Mouse (Mus musculus) heart, adult 2 months (tissue): ENCODE measurements around the gene Stx8. TPM values are rescaled to one million over a fixed set of nuclear protein-coding genes. Genes with fewer than 3 reads are reported as not detected.

Source experiments
- DNase-seq, 2 experiments: peaks; one replicate each; pipeline ENCODE4 v3.0.0; 2021
- H3K27ac ChIP-seq: fragments of 200-600 bp; 2 replicates; pipeline ENCODE4 v1.8.1; 2022
- H3K27me3 ChIP-seq: fragments of 200-500 bp; 2 replicates; pipeline ENCODE4 v1.6.1; 2012; ENCODE audit warnings: mild to moderate bottlenecking, low read length, inconsistent platforms, mixed read lengths; ENCODE audit not compliant: control insufficient read depth, insufficient read depth
- H3K36me3 ChIP-seq: fragments of 200-500 bp; 2 replicates; pipeline ENCODE4 v1.6.1; 2012; ENCODE audit warnings: low read length, inconsistent platforms; ENCODE audit not compliant: control insufficient read depth, insufficient read depth
- H3K4me1 ChIP-seq: fragments of 200-500 bp; 2 replicates; pipeline ENCODE4 v1.6.1; 2011; ENCODE audit warnings: low read length; ENCODE audit not compliant: control insufficient read depth, insufficient read depth
- H3K4me3 ChIP-seq: fragments of 200-600 bp; 2 replicates; pipeline ENCODE4 v1.8.1; 2022
- H3K79me2 ChIP-seq: fragments of 200-500 bp; replicated peaks from 2 replicates; pipeline ENCODE4 v1.6.1; 2012; ENCODE audit warnings: mild to moderate bottlenecking, inconsistent platforms, low read length, moderate library complexity, mixed read lengths; ENCODE audit not compliant: control insufficient read depth, insufficient read depth
- H3K9ac ChIP-seq: fragments of 200-500 bp; 2 replicates; pipeline ENCODE4 v1.6.1; 2012; ENCODE audit warnings: low read depth, mild to moderate bottlenecking, control low read depth, inconsistent platforms, low read length, mixed read lengths
- CTCF ChIP-seq: fragments of 200-600 bp; IDR thresholded peaks from 2 replicates; pipeline ENCODE4 v1.8.1; 2022; ENCODE audit warnings: antibody characterized with exemption, mild to moderate bottlenecking, moderate library complexity
- EP300 ChIP-seq: fragments of 200-500 bp; IDR thresholded peaks from 2 replicates; pipeline ENCODE4 v1.6.1; 2011; ENCODE audit warnings: low read depth, low read length, control low read depth; ENCODE audit not compliant: insufficient read depth
- POLR2A ChIP-seq: fragments of 200-500 bp; IDR thresholded peaks from 2 replicates; pipeline ENCODE4 v1.6.1; 2011; ENCODE audit warnings: mild to moderate bottlenecking, low read depth, low read length, control low read depth; ENCODE audit not compliant: insufficient read depth
- WGBS: fragments of 180-500 bp; shearing (Covaris S2); methylation state at CpG from one replicate; pipeline ENCODE4 v1.1.7; 2018; 5-methylcytosine and 5-hydroxymethylcytosine counted together
- intact Hi-C: fragments of 180-260 bp; cut with DNase I; formaldehyde crosslinking; loops from one replicate; pipeline ENCODE4 v1.15.1; 2025
- polyA plus RNA-seq: library from polyadenylated mRNA; depleted of rRNA; stranded (reverse); fragments of >200 nt; gene quantifications from 2 replicates; pipeline ENCODE4 v1.2.3, GENCODE M21; 2012
- total RNA-seq, 2 experiments: library from RNA; stranded (reverse); gene quantifications; 2 replicates each; pipeline ENCODE4 v1.2.3; 2021

Stx8 gene
- total and polyA plus RNA-seq, 3 experiments: 6.7 to 29.1 (median 22.6) TPM

DNA sequence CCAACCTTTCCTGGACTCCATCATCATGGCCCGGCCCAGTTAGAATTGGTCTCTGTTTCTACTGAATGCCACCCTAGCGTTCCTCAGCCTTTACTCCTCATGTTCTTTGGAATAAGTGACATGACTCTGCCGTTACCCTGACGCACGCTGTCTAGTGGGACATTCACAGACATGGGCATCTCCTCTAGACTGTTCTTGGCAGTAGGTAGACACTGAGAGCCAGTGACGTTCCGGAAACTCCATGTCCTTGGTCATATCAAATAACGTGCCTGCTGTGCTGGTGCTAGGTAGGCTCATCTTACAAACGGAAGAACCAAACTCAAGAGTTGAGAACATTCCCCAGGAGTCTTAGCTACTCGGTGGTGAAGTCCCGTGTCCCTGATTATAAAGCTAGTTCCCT lies 231.5 kb downstream of the Stx8 start:
- Histone ChIP-seq H3K27me3 (no peaks in the 10 kb centered on the region), H3K36me3 (no peaks in the 10 kb centered on the region), H3K4me3 (no peak overlapping the region), H3K9ac (no peak overlapping the region), H3K4me1 (peaks cover 33% of the 10 kb centered on the region), H3K79me2 (no peaks in the 10 kb centered on the region), H3K27ac (no peak overlapping the region)
- intact Hi-C loops: loop anchor here (5.0 kb wide), 1 partner anchor 190 kb away; no protein-coding TSS in a partner anchor
- DNase-seq: no peak
- TF ChIP-seq EP300 (no peak), POLR2A (no peak), CTCF (no peak)
- WGBS: 82% methylated on average over 11 of the region's 11 CpGs

GRCm38 (mm10) chr11:68198696-68199095 lies 232.7 kb downstream of the Stx8 start:
- H3K27ac ChIP-seq: no peak overlapping the region

GRCm38 (mm10) chr11:68199103-68199502 lies 233.1 kb downstream of the Stx8 start:
- intact Hi-C loops: loop anchor here (5.0 kb wide), 1 partner anchor 192 kb away; no protein-coding TSS in a partner anchor
- Histone ChIP-seq H3K27me3 (no peaks in the 10 kb centered on the region), H3K4me1 (peaks cover 31% of the 10 kb centered on the region), H3K36me3 (no peaks in the 10 kb centered on the region), H3K4me3 (no peak overlapping the region), H3K9ac (no peak overlapping the region), H3K79me2 (no peaks in the 10 kb centered on the region), H3K27ac (no peak overlapping the region)
- TF ChIP-seq POLR2A (no peak), CTCF (no peak), EP300 (no peak)
- DNase-seq: no peak
- WGBS: 88% methylated on average over 8 of the region's 8 CpGs

More at GRCm38 (mm10) chr11:68198696-68199095, 232.7 kb downstream of the Stx8 start:
- Histone ChIP-seq H3K27me3 (no peaks in the 10 kb centered on the region), H3K9ac (no peak overlapping the region), H3K4me3 (no peak overlapping the region), H3K79me2 (no peaks in the 10 kb centered on the region), H3K36me3 (no peaks in the 10 kb centered on the region), H3K4me1 (peaks cover 32% of the 10 kb centered on the region)
- WGBS: 79% methylated on average over 10 of the region's 10 CpGs
- DNase-seq: no peak
- TF ChIP-seq POLR2A (no peak), CTCF (no peak), EP300 (no peak)
- intact Hi-C loops: loop anchor here (5.0 kb wide), 1 partner anchor 191 kb away; no protein-coding TSS in a partner anchor

DNA sequence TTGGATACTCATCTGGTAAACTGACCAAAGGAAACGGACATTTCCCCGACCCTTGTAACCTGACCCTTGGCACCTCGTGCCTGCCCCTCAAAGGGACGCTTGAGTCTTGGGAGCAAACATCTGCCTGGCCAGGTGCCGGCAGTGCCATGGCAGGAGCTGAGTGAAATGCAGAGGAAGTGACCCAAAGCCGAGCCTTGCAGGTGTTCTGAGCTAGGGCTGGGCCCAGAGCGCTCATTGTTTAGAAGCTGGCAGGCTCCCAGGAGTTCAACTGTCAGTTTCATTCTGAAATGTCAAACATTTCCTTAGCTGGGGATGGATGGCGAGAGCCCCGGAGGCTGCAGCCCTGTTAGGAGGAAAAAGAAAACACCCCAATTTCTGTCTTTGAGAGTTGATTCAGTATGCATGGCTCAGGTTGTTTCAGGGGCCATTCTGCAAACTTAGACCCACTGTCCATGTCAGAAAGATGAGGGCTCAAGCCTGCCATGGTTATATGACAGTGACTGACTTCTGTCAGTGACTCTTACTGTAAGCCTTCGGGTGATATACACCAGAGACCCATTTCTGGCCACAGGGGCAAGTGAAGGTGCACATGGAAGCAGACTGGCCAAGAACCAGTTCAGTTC lies 233.9 kb downstream of the Stx8 start:
- H3K36me3 ChIP-seq: no peaks in the 10 kb centered on the region
- DNase-seq: peak in 1 of 2 experiments; percentile 48
- 44% methylated on average over 10 of the region's 10 CpGs for WGBS
- H3K4me1 ChIP-seq: peaks cover 24% of the 10 kb centered on the region
- TF ChIP-seq EP300 (no peak), POLR2A (no peak), CTCF (no peak)
- H3K4me3 ChIP-seq: no peak overlapping the region
- no peak overlapping the region for H3K27ac ChIP-seq
- intact Hi-C loops: loop anchor here (5.0 kb wide), 1 partner anchor 193 kb away; no protein-coding TSS in a partner anchor
- no peaks in the 10 kb centered on the region for H3K79me2 ChIP-seq
- no peaks in the 10 kb centered on the region for H3K27me3 ChIP-seq
- H3K9ac ChIP-seq: no peak overlapping the region

DNA sequence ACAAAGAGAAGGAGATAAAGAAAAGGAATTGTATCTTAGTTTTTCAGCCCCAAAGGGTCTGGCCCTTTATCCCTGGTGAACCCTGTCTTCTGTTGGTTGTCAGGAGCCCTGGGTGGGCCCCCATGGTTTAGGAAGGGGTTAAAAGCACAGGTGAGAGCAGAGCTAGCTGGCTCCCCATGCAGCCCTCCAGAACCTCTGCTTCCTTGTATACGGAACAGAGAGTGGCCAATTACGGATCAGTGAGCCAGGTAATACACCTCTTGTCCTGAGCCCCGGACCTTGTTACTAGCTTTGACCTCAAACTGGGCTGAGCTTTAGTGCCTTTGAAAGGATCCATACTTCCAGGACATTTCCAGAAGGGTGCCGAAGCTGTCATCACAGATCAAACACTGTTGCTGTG lies 234.5 kb downstream of the Stx8 start:
- no peak overlapping the region for H3K27ac ChIP-seq

DNA sequence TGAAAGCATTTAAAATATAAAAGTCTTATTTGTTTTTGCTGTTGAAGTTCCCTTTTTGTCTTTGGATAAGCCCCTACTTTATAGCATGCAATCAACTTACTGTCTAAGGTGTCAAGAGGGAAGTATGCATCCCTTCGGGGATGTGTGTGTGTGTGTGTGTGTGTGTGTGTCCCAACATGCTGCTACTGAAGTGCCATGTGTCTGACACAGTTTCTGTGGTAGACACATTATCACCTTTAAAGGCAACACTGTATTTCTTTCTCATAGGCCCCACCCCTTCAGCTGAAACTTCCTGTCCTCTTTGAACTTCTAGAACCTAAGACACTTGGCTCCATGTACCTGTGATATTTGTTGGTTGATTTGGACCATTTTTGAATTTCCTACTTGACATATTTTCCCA lies 235.1 kb downstream of the Stx8 start:
- DNase-seq: no peak
- H3K27ac ChIP-seq: no peak overlapping the region
- no peaks in the 10 kb centered on the region for H3K36me3 ChIP-seq
- H3K4me1 ChIP-seq: peaks cover 14% of the 10 kb centered on the region
- H3K27me3 ChIP-seq: no peaks in the 10 kb centered on the region
- H3K4me3 ChIP-seq: no peak overlapping the region
- H3K79me2 ChIP-seq: no peaks in the 10 kb centered on the region
- intact Hi-C loops: no loop called here
- TF ChIP-seq CTCF (no peak), POLR2A (no peak), EP300 (no peak)
- H3K9ac ChIP-seq: no peak overlapping the region
- WGBS: 79% methylated on average over 1 of the region's 1 CpGs

More for the DNA sequence above, 234.5 kb downstream of the Stx8 start:
- TF ChIP-seq CTCF (no peak), POLR2A (no peak), EP300 (no peak)
- no peak overlapping the region for H3K9ac ChIP-seq
- intact Hi-C loops: no loop called here
- H3K4me1 ChIP-seq: peaks cover 19% of the 10 kb centered on the region
- no peak overlapping the region for H3K4me3 ChIP-seq
- no peaks in the 10 kb centered on the region for H3K36me3 ChIP-seq
- H3K27me3 ChIP-seq: no peaks in the 10 kb centered on the region
- 99% methylated on average over 4 of the region's 4 CpGs for WGBS
- DNase-seq: no peak
- H3K79me2 ChIP-seq: no peaks in the 10 kb centered on the region
